Mouse (Mus musculus): ENCODE data around the gene Tardbp.
A peak's percentile ranks its signal among the peaks of the same experiment; 100 is the strongest.

Gene Tardbp

DNA sequence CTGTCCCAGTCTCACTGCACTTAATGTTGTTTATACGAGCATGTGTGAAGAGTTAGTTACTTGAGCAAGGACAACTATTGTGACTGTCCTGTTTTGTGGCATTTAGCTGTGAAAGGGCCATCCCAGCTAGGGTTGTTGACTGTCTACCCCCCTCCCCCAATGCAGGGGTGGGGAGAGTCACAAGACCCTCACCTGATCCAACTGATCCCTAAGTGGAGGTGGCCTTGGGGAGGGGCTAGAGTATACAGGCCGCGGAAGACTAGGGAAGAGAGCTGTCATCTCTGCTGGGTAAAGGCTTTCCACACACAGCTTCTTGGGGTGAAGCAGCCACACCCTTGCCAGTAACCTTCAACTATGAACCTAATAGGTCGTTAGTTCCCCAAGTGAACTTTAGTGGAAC lies 26.5 kb downstream of the Tardbp start:
- no peak for DNase-seq

DNA sequence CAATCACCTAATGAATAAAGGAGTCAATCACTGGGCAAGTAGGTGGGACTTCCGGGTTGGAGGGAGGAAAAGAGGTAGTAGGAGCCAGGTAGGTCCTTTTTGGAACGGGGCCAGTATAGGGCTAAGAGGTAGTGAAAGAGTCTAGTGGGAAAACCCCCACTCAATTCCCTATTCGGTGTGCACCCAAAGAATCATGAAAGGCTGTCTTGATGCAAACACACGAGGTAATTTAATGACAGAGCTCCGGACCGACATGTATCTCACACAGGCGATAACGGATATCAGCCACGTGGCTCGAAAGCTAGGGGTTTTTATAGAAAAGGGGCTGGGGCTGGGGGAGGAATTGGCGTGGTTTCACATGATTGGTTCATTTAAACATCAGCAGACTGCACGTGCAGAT lies 28.0 kb downstream of the Tardbp start:
- DNase-seq: no peak

- DNase-seq: no peak
Observed at GRCm38 (mm10) chr4:148596731-148597130, 30.1 kb downstream of the Tardbp start.

DNA sequence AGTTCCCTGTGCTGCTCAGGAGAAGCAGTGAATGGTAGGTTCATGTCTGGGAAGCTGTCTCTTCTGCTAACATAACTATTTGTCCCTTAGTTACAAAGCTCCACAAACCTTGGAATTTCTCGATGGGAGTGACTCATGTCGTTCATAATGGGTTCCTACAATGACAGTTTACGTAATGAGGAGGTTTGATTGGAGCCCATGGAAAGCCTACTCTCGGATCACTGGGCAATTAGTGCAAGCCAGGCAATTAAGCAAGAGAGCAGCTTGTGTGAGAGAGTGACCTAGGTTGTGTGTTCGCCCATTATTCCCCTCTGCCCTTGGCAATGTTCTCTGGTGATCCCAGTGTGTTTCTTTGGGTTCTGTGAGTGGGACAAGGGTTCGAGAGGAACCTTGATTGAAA lies 30.9 kb downstream of the Tardbp start:
- no peak for DNase-seq

DNA sequence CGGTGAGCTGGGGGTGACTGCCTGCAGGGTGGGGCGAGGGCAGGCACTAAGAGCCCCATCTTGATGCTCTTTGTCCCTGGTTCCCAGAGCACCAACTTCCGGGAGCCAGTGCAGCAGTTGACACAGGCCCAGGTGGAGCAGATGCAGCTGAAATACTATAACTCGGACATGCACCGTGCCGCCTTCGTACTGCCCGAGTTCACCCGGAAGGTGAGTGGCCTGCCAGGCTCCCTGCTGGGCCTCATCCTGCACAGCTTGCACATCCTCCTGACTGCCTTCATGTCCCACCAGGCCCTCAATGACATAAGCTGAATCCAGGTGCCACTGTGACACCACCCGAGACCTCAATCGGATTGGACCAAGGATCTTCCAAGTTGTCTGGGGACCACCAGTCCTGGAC lies 32.8 kb downstream of the Tardbp start:
- DNase-seq: no peak

DNA sequence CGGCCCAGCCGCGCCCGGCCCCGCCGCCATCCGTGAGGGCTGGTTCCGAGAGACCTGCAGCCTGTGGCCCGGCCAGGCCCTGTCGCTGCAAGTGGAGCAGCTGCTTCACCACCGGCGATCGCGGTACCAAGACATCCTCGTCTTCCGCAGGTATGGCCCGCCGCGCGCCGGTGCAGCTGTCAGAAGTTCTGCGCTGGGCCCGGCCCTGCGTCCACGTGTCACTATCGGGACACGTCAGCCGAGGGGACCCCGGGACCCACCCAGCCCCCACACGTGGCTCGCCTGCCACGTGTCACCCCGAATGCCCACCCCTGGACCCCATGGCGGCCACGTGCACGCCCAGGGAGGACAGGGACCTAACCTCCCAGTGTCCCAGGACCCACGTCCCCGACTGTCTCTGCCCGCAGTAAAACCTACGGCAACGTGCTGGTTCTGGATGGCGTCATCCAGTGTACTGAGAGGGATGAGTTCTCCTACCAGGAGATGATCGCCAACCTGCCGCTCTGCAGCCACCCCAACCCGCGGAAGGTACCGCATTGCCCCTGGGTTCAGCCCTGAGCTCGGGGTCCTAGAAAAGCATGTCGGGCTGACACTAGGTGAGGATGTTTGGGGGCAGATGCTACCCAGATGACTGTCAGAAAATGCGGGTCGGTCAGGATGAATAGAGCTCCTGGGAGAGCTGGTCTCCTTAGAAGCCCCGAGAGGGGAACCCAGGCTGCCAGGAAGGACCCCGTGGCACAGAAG lies 35.0 kb downstream of the Tardbp start:
- DNase-seq: no peak

DNA sequence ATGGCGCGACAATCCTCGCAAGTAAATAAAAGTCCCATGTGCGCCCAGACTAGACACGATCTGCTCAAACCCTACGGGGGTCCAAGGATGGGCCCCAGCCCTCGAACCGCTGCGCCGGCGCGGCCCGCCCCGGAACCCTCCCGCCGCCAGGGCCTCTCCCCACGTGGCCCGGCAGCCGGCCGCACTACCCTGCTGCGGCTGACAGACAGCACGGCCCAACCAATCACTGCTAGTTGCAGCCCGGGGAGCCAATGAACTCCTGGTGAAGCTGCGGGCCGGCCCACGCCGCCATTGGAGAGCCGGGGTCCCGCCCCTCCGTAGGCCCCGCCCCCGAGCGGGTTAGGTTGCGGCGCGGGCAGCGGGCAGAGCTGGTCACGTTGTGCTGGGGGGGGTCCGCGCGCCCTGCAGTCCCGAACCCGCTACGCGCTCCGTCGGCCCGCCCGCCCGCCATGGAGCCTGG lies 35.6 kb downstream of the Tardbp start, which contains the start of gene Srm:
Gene Srm (plus strand): TSS at position 333 of the 460 bp plus-strand sequence.
- DNase-seq: peak; percentile 97

DNA sequence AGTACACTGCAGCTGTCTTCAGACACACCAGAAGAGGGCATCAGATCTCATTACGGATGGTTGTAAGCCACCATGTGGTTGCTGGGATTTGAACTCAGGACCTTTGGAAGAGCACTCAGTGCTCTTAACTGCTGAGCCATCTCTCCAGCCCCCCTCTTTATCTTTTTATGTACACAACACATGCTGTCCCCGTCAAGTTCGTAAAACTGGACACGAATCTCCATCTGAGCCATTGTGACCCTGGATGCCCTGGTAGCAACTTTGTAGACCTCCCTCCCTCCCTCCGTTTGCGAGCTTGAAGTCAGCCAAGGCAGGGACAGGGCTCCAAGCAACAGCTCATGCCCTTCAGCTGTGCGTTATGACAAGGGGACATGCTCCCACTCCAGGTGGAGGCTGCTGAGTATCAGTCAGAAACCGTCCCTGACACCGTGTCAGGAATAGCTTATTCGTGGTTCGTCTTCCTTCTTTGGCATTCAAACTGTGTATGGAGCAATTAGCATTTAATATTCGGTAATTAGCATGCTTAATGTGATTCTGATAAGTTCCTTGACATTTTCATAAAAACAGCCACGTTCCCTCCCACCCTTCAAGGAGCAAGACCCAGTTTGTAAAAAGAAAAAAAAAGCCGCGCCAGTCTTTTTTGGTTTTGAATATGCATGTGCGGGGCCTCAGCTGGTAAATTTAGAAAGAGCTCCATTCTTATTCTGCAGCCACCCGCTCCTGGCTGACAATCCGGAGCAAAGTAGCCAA lies 36.2 kb downstream of the Tardbp start:
- no peak for DNase-seq

DNA sequence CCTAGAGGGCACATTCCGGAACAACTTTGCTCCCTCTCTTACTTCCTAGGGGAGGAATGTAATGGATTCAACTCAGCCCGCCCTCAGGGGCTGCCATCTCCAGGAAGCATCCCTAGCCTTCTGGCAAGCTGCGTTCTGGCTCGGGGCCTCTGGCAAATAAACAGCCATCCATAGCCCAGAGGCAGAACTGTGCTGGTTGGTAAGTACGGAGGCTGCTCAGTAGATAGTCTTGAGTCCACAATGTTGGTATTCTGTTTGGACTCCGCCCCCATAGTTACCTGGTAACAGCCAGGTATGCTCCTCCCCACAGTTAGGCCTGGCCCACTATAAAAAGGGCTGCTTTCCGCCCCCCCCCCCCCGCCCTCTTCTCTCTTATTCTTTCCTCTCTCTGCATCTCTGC lies 37.3 kb downstream of the Tardbp start:
- peak; percentile 32 for DNase-seq

DNA sequence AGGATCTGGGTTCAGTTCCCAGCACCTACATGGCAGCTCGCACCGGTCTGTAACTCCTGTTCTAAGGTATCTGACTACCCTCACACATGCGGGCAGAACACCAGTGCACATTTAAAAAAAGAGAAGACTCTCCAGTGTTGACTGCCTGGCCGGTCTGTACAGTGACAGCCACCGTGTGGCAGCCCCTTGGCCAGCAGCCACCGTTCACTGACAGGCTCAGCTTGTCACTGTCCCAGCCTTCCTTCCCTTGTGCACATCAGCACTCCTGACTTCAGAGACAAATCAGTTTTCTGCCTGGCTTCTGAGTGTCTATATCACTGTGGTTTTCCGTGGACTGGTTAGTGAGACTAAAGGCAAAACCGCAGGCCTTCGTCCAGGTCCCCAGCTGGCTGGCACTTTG lies 38.0 kb downstream of the Tardbp start:
- no peak for DNase-seq

DNA sequence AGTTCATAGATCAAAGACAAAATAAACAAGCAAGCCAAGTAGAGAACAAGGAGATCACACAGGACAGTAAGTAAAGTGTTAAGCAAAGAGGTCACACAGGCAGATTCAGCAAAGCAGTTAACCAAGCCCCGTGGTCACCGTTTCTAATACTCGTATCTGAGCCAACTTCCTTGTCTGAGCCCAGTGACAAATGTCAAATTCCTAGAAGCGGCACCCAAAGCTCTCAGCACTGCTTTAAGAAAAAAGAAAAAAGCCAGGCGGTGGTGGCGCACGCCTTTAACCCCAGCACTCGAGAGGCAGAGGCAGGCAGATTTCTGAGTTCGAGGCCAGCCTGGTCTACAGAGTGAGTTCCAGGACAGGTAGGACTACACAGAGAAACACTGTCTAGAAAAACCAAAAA lies 40.2 kb downstream of the Tardbp start:
- no peak for DNase-seq

DNA sequence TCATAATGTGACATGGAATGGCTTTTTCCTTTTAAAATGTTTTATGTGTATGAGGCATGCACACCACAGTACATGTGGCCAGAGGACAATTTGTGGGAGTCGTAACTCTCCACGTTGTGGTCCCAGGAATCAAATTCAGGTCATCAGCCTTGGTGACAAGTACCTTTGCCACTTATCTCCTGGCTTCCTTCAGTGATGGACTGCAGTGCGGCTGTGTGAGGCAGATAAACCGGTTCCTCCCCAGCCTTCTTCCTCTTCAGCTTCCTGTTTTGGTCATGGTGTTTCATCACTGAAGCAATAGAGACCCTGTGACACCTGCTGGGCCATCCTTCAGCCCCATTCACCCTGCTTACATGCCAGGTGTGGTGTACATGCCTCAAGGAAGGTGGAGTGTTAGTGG lies 43.6 kb downstream of the Tardbp start:
- DNase-seq: no peak

DNA sequence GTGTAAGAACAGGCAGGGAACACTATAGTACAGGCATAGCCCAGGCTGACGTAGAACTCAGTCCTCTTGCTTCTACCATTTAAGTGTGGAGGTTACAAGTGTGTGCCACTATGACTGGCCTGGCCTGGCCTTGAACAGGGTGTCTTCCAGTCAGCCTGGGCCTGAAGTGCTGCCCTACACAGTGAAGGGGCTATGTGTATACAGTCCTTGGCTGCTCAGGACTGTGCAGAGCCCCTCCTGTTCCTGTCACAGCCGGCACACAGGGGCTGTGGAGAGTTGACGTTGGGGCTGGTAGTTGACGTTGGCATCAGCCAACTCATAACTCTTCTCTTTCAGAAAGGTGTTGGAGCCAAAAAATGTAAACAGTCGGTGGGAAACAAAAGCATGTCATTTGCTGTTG lies 45.4 kb downstream of the Tardbp start:
- DNase-seq: no peak

GRCm38 (mm10) chr4:148580765-148581164 lies 46.1 kb downstream of the Tardbp start:
- no peak for DNase-seq

GRCm38 (mm10) chr4:148573222-148573621 lies 53.6 kb downstream of the Tardbp start:
- DNase-seq: no peak

GRCm38 (mm10) chr4:148570693-148571295 lies 56.0 kb downstream of the Tardbp start:
- DNase-seq: no peak

GRCm38 (mm10) chr4:148570138-148570537 lies 56.7 kb downstream of the Tardbp start:
- DNase-seq: no peak

DNA sequence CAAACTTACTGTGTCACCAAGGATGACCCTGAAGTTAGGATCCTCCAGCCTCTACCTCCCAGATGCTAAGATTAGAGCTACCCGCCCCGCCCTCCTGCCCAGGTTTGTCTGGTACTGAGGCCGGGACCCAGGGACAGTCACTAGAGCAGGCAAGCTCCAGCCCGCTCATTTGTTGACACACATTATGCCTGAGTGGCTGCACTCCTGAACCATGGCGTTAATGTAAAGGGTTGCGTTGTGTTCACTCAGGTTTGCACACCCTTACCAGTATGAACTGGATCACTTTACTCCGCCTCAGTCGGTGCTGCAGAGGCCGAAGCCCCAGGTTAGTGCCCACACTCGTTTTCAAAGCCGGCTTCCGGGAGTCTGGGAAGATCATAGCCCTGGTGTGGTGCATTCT lies 63.2 kb downstream of the Tardbp start:
- no peak for DNase-seq

GRCm38 (mm10) chr4:148562676-148563075 lies 64.1 kb downstream of the Tardbp start:
- no peak for DNase-seq

All from lung, postnatal 14 days (tissue).